Mouse (Mus musculus) intestine, embryonic 16.5 days (tissue): Measurements from ENCODE around the gene Iqsec1. TPM values are rescaled to one million over a fixed set of nuclear protein-coding genes. Genes with fewer than 3 reads are reported as not detected.

Experiments
- ATAC-seq: fragments of 200-750 bp; cut with Nextera tagmentation; 2 replicates; pipeline ENCODE4 v1.8.0; 2017; ENCODE audit warnings: moderate TSS enrichment, moderate library complexity
- H3K27ac ChIP-seq: fragments of 300-500 bp; sonication (generic); 2 replicates; pipeline ENCODE4 v1.5.1; 2014; ENCODE audit warnings: mild to moderate bottlenecking, low read length
- H3K27me3 ChIP-seq: fragments of 300-500 bp; sonication (generic); replicated peaks from 2 replicates; pipeline ENCODE4 v1.6.1; 2014; ENCODE audit warnings: low read length, control low read depth, mixed read lengths; ENCODE audit not compliant: control insufficient read depth, insufficient read depth
- H3K36me3 ChIP-seq: fragments of 300-500 bp; sonication (generic); 2 replicates; pipeline ENCODE4 v1.6.1; 2014; ENCODE audit warnings: low read length, control low read depth; ENCODE audit not compliant: control insufficient read depth, insufficient read depth
- H3K4me1 ChIP-seq: fragments of 300-500 bp; sonication (generic); 2 replicates; pipeline ENCODE4 v1.6.1; 2014; ENCODE audit warnings: low read length, control low read depth, mixed read lengths; ENCODE audit not compliant: control insufficient read depth, insufficient read depth
- H3K4me2 ChIP-seq: fragments of 300-500 bp; sonication (generic); 2 replicates; pipeline ENCODE4 v1.6.1; 2014; ENCODE audit warnings: low read depth, low read length, control low read depth
- H3K4me3 ChIP-seq: fragments of 300-500 bp; sonication (generic); 2 replicates; pipeline ENCODE4 v1.5.1; 2014; ENCODE audit warnings: mild to moderate bottlenecking, low read length
- H3K9ac ChIP-seq: fragments of 300-500 bp; sonication (generic); 2 replicates; pipeline ENCODE4 v1.6.1; 2014; ENCODE audit warnings: low read depth, low read length
- H3K9me3 ChIP-seq: fragments of 300-500 bp; sonication (generic); 2 replicates; pipeline ENCODE4 v1.6.1; 2016; ENCODE audit warnings: low read length, control low read depth; ENCODE audit not compliant: control insufficient read depth
- WGBS: fragments of 180-500 bp; shearing (Covaris S2); extraction: QIAGEN DNeasy Blood & Tissue Kit; methylation state at CpG from one replicate; pipeline ENCODE4 v1.1.7; 2014; 5-methylcytosine and 5-hydroxymethylcytosine counted together
- polyA plus RNA-seq: library from polyadenylated mRNA; unstranded; fragments of >200 nt; fragmentation: Nextera tagmentation; extraction: Ambion mirVana; gene quantifications from 2 replicates; pipeline ENCODE4 v1.2.1, GENCODE M21; 2015

The Iqsec1 gene
- polyA plus RNA-seq, 1 experiment from 2014 or later: 6.4 TPM

- Histone ChIP-seq H3K4me1 (0 out of 2 replicates have a peak, but pooled peaks cover 10% of the 10 kb centered on the region), H3K27me3 (no peaks in the 10 kb centered on the region; the same call in 1 of the 2 replicates), H3K27ac (no peak overlapping the region), H3K4me2 (no peak overlapping the region), H3K36me3 (no peaks in the 10 kb centered on the region), H3K4me3 (no peak overlapping the region), H3K9me3 (no peaks in the 10 kb centered on the region), H3K9ac (no peak overlapping the region)
- 46% methylated on average over 3 of the region's 3 CpGs for WGBS
- ATAC-seq: no peak
Measured at GRCm38 (mm10) chr6:90984101-90984500, 4.4 kb downstream of the Iqsec1 start.

GRCm38 (mm10) chr6:90974279-90974678 lies 14.2 kb downstream of the Iqsec1 start:
- H3K9me3 ChIP-seq: no peaks in the 10 kb centered on the region
- no peaks in the 10 kb centered on the region for H3K27me3 ChIP-seq
- no peak overlapping the region for H3K4me3 ChIP-seq
- H3K9ac ChIP-seq: no peak overlapping the region
- WGBS: 81% methylated on average over 2 of the region's 2 CpGs
- no peak overlapping the region for H3K27ac ChIP-seq
- ATAC-seq: no peak
- no peak overlapping the region for H3K4me2 ChIP-seq
- no peaks in the 10 kb centered on the region for H3K36me3 ChIP-seq
- peaks cover under 1% of the 10 kb centered on the region; the same call in 1 of the 2 replicates for H3K4me1 ChIP-seq

- H3K27me3 ChIP-seq: no peaks in the 10 kb centered on the region
- no peaks in the 10 kb centered on the region for H3K36me3 ChIP-seq
- no peak overlapping the region for H3K9ac ChIP-seq
- peaks cover 3% of the 10 kb centered on the region; the same call in 1 of the 2 replicates for H3K4me1 ChIP-seq
- H3K27ac ChIP-seq: no peak overlapping the region
- no peak for ATAC-seq
- 28% methylated on average over 2 of the region's 2 CpGs for WGBS
- no peaks in the 10 kb centered on the region for H3K9me3 ChIP-seq
- no peak overlapping the region for H3K4me3 ChIP-seq
- H3K4me2 ChIP-seq: no peak overlapping the region
Measured at GRCm38 (mm10) chr6:90969341-90969871, 19.1 kb downstream of the Iqsec1 start.

DNA sequence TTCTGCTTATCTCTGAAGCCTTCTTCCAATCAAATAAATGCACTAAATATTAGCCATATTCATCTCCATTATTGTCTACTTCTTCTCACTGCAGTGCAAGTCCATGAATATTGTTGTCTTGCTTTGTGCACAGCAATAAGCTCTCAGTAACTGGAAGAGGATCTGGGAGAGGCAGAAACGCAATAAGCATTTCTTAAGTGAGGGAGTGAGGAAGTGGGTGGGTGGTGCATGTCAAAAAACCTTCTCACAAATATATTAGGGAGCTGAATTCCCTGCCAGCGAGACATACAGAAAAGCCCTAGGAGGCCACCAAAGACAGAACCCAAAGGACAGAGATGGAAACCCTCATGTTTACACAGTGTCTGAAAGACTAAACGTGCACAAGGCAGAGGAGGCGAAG lies 35.1 kb downstream of the Iqsec1 start:
- no peaks in the 10 kb centered on the region for H3K4me1 ChIP-seq
- no peak for ATAC-seq
- H3K9ac ChIP-seq: no peak overlapping the region
- H3K4me2 ChIP-seq: no peak overlapping the region
- 53% methylated on average over 4 of the region's 4 CpGs for WGBS
- no peaks in the 10 kb centered on the region for H3K27me3 ChIP-seq
- H3K4me3 ChIP-seq: no peak overlapping the region
- no peaks in the 10 kb centered on the region for H3K36me3 ChIP-seq
- no peaks in the 10 kb centered on the region for H3K9me3 ChIP-seq
- no peak overlapping the region for H3K27ac ChIP-seq

- H3K27ac ChIP-seq: no peak overlapping the region
- 63% methylated on average over 2 of the region's 2 CpGs for WGBS
- H3K4me1 ChIP-seq: peaks cover 4% of the 10 kb centered on the region
- H3K4me3 ChIP-seq: no peak overlapping the region
- no peaks in the 10 kb centered on the region for H3K9me3 ChIP-seq
- no peaks in the 10 kb centered on the region for H3K36me3 ChIP-seq
- H3K9ac ChIP-seq: no peak overlapping the region
- H3K4me2 ChIP-seq: no peak overlapping the region
- H3K27me3 ChIP-seq: no peaks in the 10 kb centered on the region
- ATAC-seq: no peak
Measured at GRCm38 (mm10) chr6:90950936-90951335, 37.5 kb downstream of the Iqsec1 start.

DNA sequence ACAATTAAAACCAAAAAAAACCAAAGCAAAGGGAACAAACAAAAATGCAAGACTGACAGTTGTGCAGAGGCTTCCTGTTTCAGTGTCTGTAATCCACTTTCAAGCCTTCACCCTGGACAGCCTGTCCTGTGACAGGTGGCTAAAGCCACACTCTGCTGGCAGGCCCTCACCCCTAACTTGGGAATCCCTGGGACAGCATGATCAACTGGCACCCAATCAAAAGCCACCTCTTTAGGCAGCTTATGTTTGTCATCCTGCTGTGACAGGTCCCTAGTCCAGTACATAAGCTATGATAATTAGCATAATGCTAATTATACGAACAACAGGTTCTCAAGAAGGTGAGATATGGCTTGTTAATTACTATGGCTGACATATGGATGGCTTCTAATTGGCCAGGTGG lies 40.4 kb downstream of the Iqsec1 start:
- no peak overlapping the region for H3K4me2 ChIP-seq
- H3K9ac ChIP-seq: no peak overlapping the region
- no peaks in the 10 kb centered on the region for H3K27me3 ChIP-seq
- H3K4me3 ChIP-seq: no peak overlapping the region
- 84% methylated on average over 1 of the region's 1 CpGs for WGBS
- ATAC-seq: no peak
- H3K36me3 ChIP-seq: no peaks in the 10 kb centered on the region
- no peaks in the 10 kb centered on the region for H3K9me3 ChIP-seq
- no peak overlapping the region for H3K27ac ChIP-seq
- peaks cover 7% of the 10 kb centered on the region for H3K4me1 ChIP-seq

GRCm38 (mm10) chr6:90945560-90946230 lies 42.8 kb downstream of the Iqsec1 start:
- Histone ChIP-seq H3K4me1 (peaks cover 7% of the 10 kb centered on the region), H3K27me3 (no peaks in the 10 kb centered on the region), H3K9me3 (no peaks in the 10 kb centered on the region), H3K4me3 (no peak overlapping the region), H3K4me2 (peak overlapping the region; percentile 20; the same call in 1 of the 2 replicates), H3K36me3 (no peaks in the 10 kb centered on the region), H3K9ac (no peak overlapping the region), H3K27ac (peak overlapping the region; percentile 20)
- WGBS: 57% methylated on average over 2 of the region's 2 CpGs
- ATAC-seq: peak; percentile 97

- Histone ChIP-seq H3K4me1 (peaks cover 7% of the 10 kb centered on the region), H3K36me3 (no peaks in the 10 kb centered on the region), H3K27me3 (no peaks in the 10 kb centered on the region), H3K27ac (no peak overlapping the region), H3K4me2 (no peak overlapping the region), H3K9me3 (no peaks in the 10 kb centered on the region), H3K4me3 (no peak overlapping the region), H3K9ac (no peak overlapping the region)
- WGBS: 44% methylated on average over 3 of the region's 3 CpGs
- no peak for ATAC-seq
Measured at GRCm38 (mm10) chr6:90941257-90941656, 47.2 kb downstream of the Iqsec1 start.

GRCm38 (mm10) chr6:90933656-90934055 lies 54.8 kb downstream of the Iqsec1 start:
- Histone ChIP-seq H3K4me2 (no peak overlapping the region), H3K9ac (no peak overlapping the region), H3K27ac (no peak overlapping the region), H3K27me3 (no peaks in the 10 kb centered on the region), H3K9me3 (no peaks in the 10 kb centered on the region), H3K36me3 (no peaks in the 10 kb centered on the region), H3K4me3 (no peak overlapping the region), H3K4me1 (0 out of 2 replicates have a peak, but pooled peaks cover 2% of the 10 kb centered on the region)
- no peak for ATAC-seq
- WGBS: 86% methylated on average over 3 of the region's 3 CpGs
